Mouse (Mus musculus) stomach, embryonic 16.5 days (tissue): Measurements from ENCODE around the gene Gm28230. TPM values are rescaled to one million over a fixed set of nuclear protein-coding genes. Genes with fewer than 3 reads are reported as not detected.

Source experiments
- ATAC-seq: fragments of 200-750 bp; cut with Nextera tagmentation; 2 replicates; pipeline ENCODE4 v1.8.0; 2017; ENCODE audit warnings: moderate number of reproducible peaks, moderate TSS enrichment; ENCODE audit not compliant: insufficient read depth, low FRiP score
- H3K27ac ChIP-seq: fragments of 300-500 bp; sonication (generic); 2 replicates; pipeline ENCODE4 v1.5.1; 2014; ENCODE audit warnings: low read length
- H3K27me3 ChIP-seq: fragments of 300-500 bp; sonication (generic); 2 replicates; pipeline ENCODE4 v1.6.1; 2014; ENCODE audit warnings: low read length, control low read depth, mixed read lengths; ENCODE audit not compliant: control insufficient read depth, insufficient read depth
- H3K36me3 ChIP-seq: fragments of 300-500 bp; sonication (generic); 2 replicates; pipeline ENCODE4 v1.6.1; 2014; ENCODE audit warnings: low read length; ENCODE audit not compliant: control insufficient read depth, insufficient read depth
- H3K4me1 ChIP-seq: fragments of 300-500 bp; sonication (generic); 2 replicates; pipeline ENCODE4 v1.6.1; 2014; ENCODE audit warnings: low read length, control low read depth, mixed read lengths; ENCODE audit not compliant: control insufficient read depth, insufficient read depth
- H3K4me2 ChIP-seq: fragments of 300-500 bp; sonication (generic); 2 replicates; pipeline ENCODE4 v1.6.1; 2014; ENCODE audit warnings: low read depth, low read length, mixed read lengths
- H3K4me3 ChIP-seq: fragments of 300-500 bp; sonication (generic); replicated peaks from 2 replicates; pipeline ENCODE4 v1.5.1; 2014; ENCODE audit warnings: mild to moderate bottlenecking, low read length
- H3K9ac ChIP-seq: fragments of 300-500 bp; sonication (generic); 2 replicates; pipeline ENCODE4 v1.6.1; 2014; ENCODE audit warnings: low read length
- H3K9me3 ChIP-seq: fragments of 300-500 bp; sonication (generic); replicated peaks from 2 replicates; pipeline ENCODE4 v1.6.1; 2016; ENCODE audit warnings: low read length, control low read depth; ENCODE audit not compliant: control insufficient read depth
- WGBS: fragments of 180-500 bp; shearing (Covaris S2); extraction: QIAGEN DNeasy Blood & Tissue Kit; methylation state at CpG from one replicate; pipeline ENCODE4 v1.1.7; 2014; 5-methylcytosine and 5-hydroxymethylcytosine counted together
- polyA plus RNA-seq: library from polyadenylated mRNA; unstranded; fragments of >200 nt; fragmentation: Nextera tagmentation; extraction: Ambion mirVana; gene quantifications from 2 replicates; pipeline ENCODE4 v1.2.1, GENCODE M21; 2015

Gene Gm28230
- polyA plus RNA-seq, 1 experiment from 2014 or later = 0.13 TPM

DNA sequence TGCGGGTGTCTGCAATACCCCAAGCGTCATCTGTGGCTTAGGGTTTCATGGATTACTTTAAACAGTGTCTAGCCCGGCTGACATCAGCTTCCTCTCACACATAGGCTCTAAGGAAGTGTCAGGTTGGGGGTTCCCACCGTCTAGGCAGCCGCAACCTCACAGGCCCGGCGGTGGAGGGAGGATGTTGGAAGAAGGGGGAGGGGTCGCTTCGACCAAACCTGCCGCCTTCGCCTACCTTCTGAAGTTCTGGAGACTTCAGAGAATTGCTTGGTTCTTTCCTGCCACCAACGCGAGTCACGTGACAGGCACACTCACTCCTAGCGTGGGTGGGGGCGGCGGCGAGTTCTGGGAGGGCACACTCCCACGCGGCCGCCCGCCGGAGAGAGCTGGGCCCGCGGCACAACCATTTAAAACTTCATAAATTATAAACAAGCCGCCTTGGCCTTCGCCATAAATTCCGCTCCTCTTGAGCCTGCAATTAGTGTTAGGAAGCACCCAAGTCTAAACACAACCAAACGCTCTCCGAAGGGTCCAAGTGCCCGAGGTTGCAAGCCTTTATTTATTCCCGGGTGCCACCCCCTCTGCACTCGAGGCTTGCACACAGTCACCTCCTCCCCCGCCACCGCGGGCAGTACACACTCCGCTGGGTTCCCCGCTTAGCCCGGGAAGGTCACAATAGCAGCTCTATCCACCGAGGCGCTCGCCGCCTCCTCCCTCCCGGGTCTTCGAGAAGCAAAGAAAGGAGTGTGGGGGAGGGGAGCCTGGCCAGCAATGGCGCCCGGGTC, 23.0 kb downstream of the Gm28230 start:
- 1% methylated on average over 47 of the region's 47 CpGs for WGBS
- H3K9me3 ChIP-seq = no peaks in the 10 kb centered on the region
- H3K27ac ChIP-seq = no peak overlapping the region
- peak overlapping the region; percentile 29 for H3K4me3 ChIP-seq
- 0 out of 2 replicates have a peak overlapping the region, but pooled peaks have one; percentile 4 for H3K9ac ChIP-seq
- peak overlapping the region; percentile 42 for H3K4me2 ChIP-seq
- H3K4me1 ChIP-seq = peaks cover 10% of the 10 kb centered on the region; the same call in 1 of the 2 replicates
- H3K27me3 ChIP-seq = peaks cover 96% of the 10 kb centered on the region
- no peaks in the 10 kb centered on the region for H3K36me3 ChIP-seq
- ATAC-seq = peak; percentile 66

DNA sequence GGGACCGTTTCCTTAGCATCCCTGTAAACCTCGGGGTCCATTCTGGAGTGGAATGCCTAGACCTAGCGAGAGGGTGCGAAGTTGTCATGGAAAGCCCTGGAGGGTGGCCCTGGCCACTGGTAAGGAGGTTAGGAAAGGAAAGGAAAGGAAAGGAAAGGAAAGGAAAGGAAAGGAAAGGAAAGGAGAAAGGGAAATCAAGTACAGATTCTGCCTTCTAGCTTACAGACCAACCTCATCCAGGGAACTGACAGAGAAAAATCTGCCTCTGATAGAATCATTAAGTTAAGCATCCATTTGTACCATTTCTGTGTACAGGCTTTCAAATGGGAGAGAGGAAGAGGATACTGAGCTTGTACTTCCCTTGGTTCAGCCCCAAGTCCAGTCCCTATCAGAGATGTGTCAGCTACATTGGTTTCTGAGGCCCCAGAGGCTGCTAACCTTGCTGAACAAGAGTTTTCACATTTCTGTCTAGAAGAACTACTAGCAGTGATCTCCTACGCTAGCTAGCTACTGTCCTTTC, 24.3 kb downstream of the Gm28230 start:
- no peaks in the 10 kb centered on the region for H3K9me3 ChIP-seq
- H3K9ac ChIP-seq = no peak overlapping the region
- no peak for ATAC-seq
- peaks cover 91% of the 10 kb centered on the region for H3K27me3 ChIP-seq
- no peak overlapping the region for H3K4me3 ChIP-seq
- WGBS = 45% methylated on average over 5 of the region's 5 CpGs
- peaks cover 10% of the 10 kb centered on the region; the same call in 1 of the 2 replicates for H3K4me1 ChIP-seq
- no peak overlapping the region for H3K27ac ChIP-seq
- no peaks in the 10 kb centered on the region for H3K36me3 ChIP-seq
- H3K4me2 ChIP-seq = no peak overlapping the region

DNA sequence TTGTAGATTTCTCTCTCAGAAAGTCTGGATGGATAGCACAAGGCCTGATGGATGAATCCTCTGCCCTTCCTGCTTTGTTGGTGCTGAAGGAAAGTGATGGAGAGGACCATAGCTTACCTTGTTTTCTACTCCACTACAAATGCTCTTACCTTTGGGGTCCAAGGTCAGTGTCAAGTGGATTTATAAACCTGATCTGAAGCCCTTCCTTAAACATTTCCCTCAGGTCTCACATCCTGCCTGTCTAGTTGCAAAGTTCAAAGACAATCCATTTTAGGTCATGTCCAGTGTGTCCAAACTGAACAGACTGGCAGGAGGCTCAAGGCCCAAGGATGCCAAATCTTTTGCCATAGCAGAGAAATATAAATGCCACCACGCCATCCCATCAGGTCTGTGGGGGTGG, 25.3 kb downstream of the Gm28230 start:
- no peak for ATAC-seq

DNA sequence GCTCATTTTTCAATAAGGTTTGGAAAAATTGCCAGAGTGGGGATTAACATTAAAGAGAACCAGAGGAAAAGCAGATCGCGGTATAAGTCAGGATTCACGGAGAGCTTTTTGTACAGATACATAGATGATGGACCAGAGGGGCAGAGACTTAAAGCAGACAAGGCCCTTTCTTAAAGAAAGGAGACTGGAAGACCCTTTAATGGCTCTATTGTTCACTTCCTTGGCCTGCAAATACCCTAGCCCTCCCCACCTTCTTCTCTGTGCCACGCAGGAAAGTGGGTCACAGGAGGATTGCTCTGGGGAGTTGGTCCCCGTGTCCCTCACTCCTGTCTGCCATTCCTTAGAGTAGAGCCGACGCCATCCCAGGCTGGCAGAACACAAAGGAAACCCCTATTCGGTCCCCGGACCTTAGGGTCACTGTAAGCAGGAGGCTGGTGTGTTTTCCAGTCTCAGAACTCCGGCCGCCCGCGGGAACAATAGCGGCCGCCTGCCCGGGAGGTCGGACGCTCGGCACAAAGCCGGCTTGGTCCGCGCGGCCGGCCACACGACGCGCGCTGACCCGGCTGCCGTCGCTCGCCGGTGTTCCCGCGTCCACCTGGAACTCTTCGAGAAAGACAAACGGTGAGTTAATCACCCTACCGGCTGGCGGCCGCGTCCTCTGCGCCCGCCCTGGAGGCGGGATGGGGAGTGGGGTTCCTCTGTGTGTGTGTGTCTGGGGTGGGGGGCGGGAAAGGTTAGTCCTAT, 26.1 kb downstream of the Gm28230 start:
- ATAC-seq = no peak
- Histone ChIP-seq H3K36me3 (no peaks in the 10 kb centered on the region), H3K4me2 (peak overlapping the region; percentile 51), H3K27ac (no peak overlapping the region), H3K9ac (peak overlapping the region; percentile 40), H3K9me3 (no peaks in the 10 kb centered on the region), H3K27me3 (peaks cover 78% of the 10 kb centered on the region), H3K4me1 (peaks cover 10% of the 10 kb centered on the region; the same call in 1 of the 2 replicates), H3K4me3 (peak overlapping the region; percentile 35)
- 5% methylated on average over 45 of the region's 45 CpGs for WGBS

More for the DNA sequence above, 25.3 kb downstream of the Gm28230 start:
- no peaks in the 10 kb centered on the region for H3K36me3 ChIP-seq
- no peaks in the 10 kb centered on the region for H3K9me3 ChIP-seq
- no peak overlapping the region for H3K4me3 ChIP-seq
- H3K27me3 ChIP-seq = peaks cover 85% of the 10 kb centered on the region
- peaks cover 10% of the 10 kb centered on the region; the same call in 1 of the 2 replicates for H3K4me1 ChIP-seq
- H3K9ac ChIP-seq = no peak overlapping the region
- no peak overlapping the region for H3K27ac ChIP-seq
- 77% methylated on average over 1 of the region's 1 CpGs for whole genome bisulfite sequencing
- H3K4me2 ChIP-seq = no peak overlapping the region

DNA sequence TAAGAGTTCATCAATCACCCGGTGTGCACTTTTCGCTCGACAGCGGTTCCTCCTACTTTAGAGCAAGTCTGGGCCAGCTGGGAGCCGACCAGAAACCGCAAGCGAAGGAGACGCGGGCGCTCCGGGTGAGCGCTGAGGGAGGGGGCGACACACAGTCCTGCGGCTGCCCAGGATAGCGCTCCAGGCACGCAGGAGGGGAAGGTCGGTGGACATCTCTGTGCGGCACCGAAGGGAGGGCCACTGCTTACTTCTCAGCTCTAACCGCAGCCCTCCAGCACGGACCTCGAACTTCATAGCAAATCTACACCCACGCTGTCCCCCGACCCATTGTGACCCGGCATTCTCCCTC, 26.6 kb downstream of the Gm28230 start:
- 3% methylated on average over 25 of the region's 25 CpGs for WGBS
- Histone ChIP-seq H3K9ac (peak overlapping the region; percentile 40), H3K36me3 (no peaks in the 10 kb centered on the region), H3K4me3 (peak overlapping the region; percentile 35), H3K27ac (no peak overlapping the region), H3K4me1 (peaks cover 10% of the 10 kb centered on the region; the same call in 1 of the 2 replicates), H3K9me3 (no peaks in the 10 kb centered on the region), H3K4me2 (peak overlapping the region; percentile 51), H3K27me3 (peaks cover 78% of the 10 kb centered on the region)
- no peak for ATAC-seq

DNA sequence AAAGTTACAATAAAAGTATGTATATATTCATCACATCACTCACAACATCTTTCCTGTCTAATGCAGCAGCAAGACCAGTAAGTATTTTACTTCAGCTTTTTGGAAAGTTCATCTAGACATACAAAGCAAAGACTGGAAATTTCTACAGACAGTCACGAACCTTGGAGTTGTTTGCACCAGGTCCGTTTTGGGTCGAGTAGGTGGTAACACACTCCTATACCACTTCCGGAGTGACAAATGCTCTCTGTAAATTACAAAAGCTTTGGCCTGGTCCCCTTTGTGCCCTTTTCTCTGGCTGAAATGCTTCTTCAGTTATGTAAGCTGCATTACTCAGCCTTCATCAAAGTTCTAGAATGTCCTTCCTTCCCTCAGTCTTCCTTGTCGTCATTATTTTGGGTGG, 27.2 kb downstream of the Gm28230 start:
- H3K9me3 ChIP-seq = no peaks in the 10 kb centered on the region
- WGBS = 41% methylated on average over 5 of the region's 5 CpGs
- H3K4me2 ChIP-seq = no peak overlapping the region
- peaks cover 78% of the 10 kb centered on the region for H3K27me3 ChIP-seq
- no peak overlapping the region for H3K9ac ChIP-seq
- H3K4me1 ChIP-seq = peaks cover 10% of the 10 kb centered on the region; the same call in 1 of the 2 replicates
- H3K36me3 ChIP-seq = no peaks in the 10 kb centered on the region
- H3K4me3 ChIP-seq = no peak overlapping the region
- ATAC-seq = no peak
- H3K27ac ChIP-seq = no peak overlapping the region

DNA sequence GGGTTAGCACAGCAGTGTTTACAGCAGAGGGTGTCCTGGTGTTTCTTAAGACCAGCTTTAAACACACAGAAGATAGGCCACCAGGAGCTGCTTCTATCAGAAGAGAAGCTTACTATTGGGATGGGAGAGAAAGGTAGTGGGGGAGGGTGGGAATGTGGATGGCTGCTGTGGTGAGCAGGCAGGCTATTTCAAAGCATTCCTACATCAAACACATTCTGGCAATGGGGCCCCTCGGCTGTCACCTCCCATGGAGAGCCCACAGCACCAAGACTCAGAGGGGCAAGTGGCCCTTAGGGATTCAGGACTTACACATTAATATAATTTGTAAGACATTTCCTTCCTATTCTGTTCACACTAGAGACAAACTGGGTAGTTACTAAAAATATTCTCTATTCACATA, 33.6 kb downstream of the Gm28230 start:
- Histone ChIP-seq H3K27ac (no peak overlapping the region), H3K27me3 (peaks cover 68% of the 10 kb centered on the region), H3K9ac (no peak overlapping the region), H3K9me3 (no peaks in the 10 kb centered on the region), H3K4me3 (no peak overlapping the region), H3K36me3 (no peaks in the 10 kb centered on the region), H3K4me1 (peaks cover 10% of the 10 kb centered on the region), H3K4me2 (no peak overlapping the region)
- no peak for ATAC-seq
- WGBS = 4% methylated on average over 1 of the region's 1 CpGs

DNA sequence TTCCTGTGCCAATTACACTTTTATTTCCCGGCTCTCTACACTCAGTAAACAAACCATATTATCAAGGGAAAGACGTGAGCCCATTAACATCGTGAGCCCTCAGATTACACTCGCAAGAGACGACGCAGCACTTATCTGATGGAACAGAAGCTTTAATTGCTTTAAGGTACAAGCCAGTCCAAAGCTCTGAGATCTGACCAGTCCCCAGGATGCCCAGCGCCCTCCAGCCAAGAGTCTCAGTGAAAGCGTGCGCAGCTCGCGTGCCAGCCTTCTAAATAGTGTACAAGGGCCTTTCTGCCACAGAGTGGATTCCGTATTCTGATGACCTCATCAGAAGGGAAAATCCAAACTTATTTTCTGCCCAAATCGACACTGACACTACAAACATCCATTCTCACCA, 35.4 kb downstream of the Gm28230 start:
- H3K4me2 ChIP-seq = peak overlapping the region; percentile 91; the same call in 1 of the 2 replicates
- 6% methylated on average over 13 of the region's 13 CpGs for WGBS
- H3K9ac ChIP-seq = no peak overlapping the region
- peaks cover 68% of the 10 kb centered on the region for H3K27me3 ChIP-seq
- H3K27ac ChIP-seq = no peak overlapping the region
- peaks cover 10% of the 10 kb centered on the region for H3K4me1 ChIP-seq
- H3K9me3 ChIP-seq = no peaks in the 10 kb centered on the region
- H3K36me3 ChIP-seq = no peaks in the 10 kb centered on the region
- no peak for ATAC-seq
- no peak overlapping the region for H3K4me3 ChIP-seq
